Mouse (Mus musculus) E14TG2a.4 (cell line): Measurements from ENCODE around the gene Gm20767.
"Not testable (repeated sequence)": the region's sequence is repeated elsewhere in the genome, so short reads cannot be mapped to it uniquely, and the experiment has no call there.

Source experiments
- CTCF ChIP-seq: conservative IDR thresholded peaks from 2 replicates; pipeline ENCODE4 v1.5.1; 2014; ENCODE audit warnings: low read length
- NANOG ChIP-seq: IDR thresholded peaks from 2 replicates; pipeline ENCODE4 v1.6.1; 2014; ENCODE audit warnings: borderline replicate concordance, low read length, mixed read lengths
- POU5F1 ChIP-seq: IDR thresholded peaks from 2 replicates; pipeline ENCODE4 v1.6.1; 2014; ENCODE audit warnings: low read length, borderline replicate concordance

DNA sequence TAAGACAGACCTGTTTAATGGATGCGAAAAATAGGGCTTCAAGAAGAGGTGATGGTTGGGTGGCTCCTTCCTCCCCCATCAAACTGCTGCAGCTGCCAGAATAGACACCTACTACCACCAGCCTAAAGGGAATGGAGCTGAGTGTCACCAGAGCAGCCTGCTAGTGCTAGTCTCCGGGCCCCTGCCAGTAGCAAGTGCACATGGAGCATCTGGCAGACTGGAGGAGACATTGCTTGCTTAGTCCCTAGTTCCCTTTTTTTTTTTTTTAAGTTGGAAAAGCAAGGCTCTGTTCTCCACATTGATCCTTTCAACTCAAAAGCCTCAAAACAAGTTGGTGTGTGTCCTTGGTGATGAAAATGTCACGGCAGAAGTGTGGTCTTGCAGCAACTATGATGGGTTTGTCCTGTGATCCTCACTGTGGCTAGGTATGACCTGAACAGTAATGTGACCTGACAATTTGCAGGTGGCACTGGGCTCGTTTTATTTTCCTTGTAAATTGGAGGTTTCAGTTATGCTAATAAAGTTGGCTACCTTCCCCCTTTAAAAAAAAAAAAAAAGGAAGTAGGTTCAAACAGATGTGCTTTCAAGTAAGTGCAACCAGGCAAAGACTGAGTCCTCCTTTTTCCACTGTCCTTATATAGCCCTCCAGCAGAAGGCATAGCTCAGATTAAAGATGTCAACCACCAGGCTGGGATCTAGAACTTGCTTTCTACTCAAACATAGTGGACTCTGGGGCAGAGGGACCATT is 9.8 kb downstream of the Gm20767 start:
- TF ChIP-seq CTCF, NANOG, POU5F1: not testable (repeated sequence)
